Mouse (Mus musculus): ENCODE results near the gene Gsdma.

GRCm38 (mm10) chr11:98688009-98688408 lies 23.9 kb downstream of the Gsdma start:
- TF ChIP-seq ZNF384 (IDR thresholded peaks at IDR 0.05; ENCODE audit: low read depth, low read length) = no peak
- no peak for TF ChIP-seq CTCF (conservative IDR thresholded peaks at IDR 0.05 in 1 of 2, IDR thresholded peaks at IDR 0.05 in 1 of 2; ENCODE audit: low read depth in 2 of 2, low read length in 2 of 2)
- TF ChIP-seq HCFC1 (IDR thresholded peaks at IDR 0.05; ENCODE audit: low read depth, low read length) = no peak
- no peak for TF ChIP-seq EP300 (IDR thresholded peaks at IDR 0.05; ENCODE audit: low read length)
- TF ChIP-seq TCF12 (IDR thresholded peaks at IDR 0.05; ENCODE audit: low read depth, low read length) = no peak
- TF ChIP-seq POLR2A (IDR thresholded peaks at IDR 0.05; ENCODE audit: low read depth, low read length) = no peak
- TF ChIP-seq UBTF (IDR thresholded peaks at IDR 0.05; ENCODE audit: low read depth, low read length) = no peak

Data from CH12.LX (cell line).